Mouse (Mus musculus) lung, embryonic 15.5 days (tissue): Measurements from ENCODE around the gene 4930438A08Rik. TPM values are rescaled to one million over a fixed set of nuclear protein-coding genes. Genes with fewer than 3 reads are reported as not detected.
"Not testable (repeated sequence)": the region's sequence is repeated elsewhere in the genome, so short reads cannot be mapped to it uniquely, and the experiment has no call there.

Source experiments
- ATAC-seq: fragments of 200-750 bp; cut with Nextera tagmentation; 2 replicates; pipeline ENCODE4 v1.8.0; 2017; ENCODE audit warnings: moderate number of reproducible peaks, borderline replicate concordance; ENCODE audit not compliant: low FRiP score, low TSS enrichment; ENCODE audit errors: extremely low read depth
- H3K27ac ChIP-seq: fragments of 300-500 bp; sonication (generic); 2 replicates; pipeline ENCODE4 v1.5.1; 2015; ENCODE audit warnings: moderate library complexity, mild to moderate bottlenecking, inconsistent platforms
- H3K27me3 ChIP-seq: fragments of 300-500 bp; sonication (generic); 2 replicates; pipeline ENCODE4 v1.6.1; 2015; ENCODE audit warnings: inconsistent platforms
- H3K36me3 ChIP-seq: fragments of 300-500 bp; sonication (generic); 2 replicates; pipeline ENCODE4 v1.6.1; 2015; ENCODE audit warnings: inconsistent platforms
- H3K4me1 ChIP-seq: fragments of 300-500 bp; sonication (generic); 2 replicates; pipeline ENCODE4 v1.6.1; 2015; ENCODE audit warnings: inconsistent platforms
- H3K4me2 ChIP-seq: fragments of 300-500 bp; sonication (generic); 2 replicates; pipeline ENCODE4 v1.6.1; 2015; ENCODE audit warnings: inconsistent platforms, mild to moderate bottlenecking, moderate library complexity
- H3K4me3 ChIP-seq: fragments of 300-500 bp; sonication (generic); 2 replicates; pipeline ENCODE4 v1.5.1; 2015; ENCODE audit warnings: mild to moderate bottlenecking, inconsistent platforms
- H3K9ac ChIP-seq: fragments of 300-500 bp; sonication (generic); 2 replicates; pipeline ENCODE4 v1.6.1; 2015; ENCODE audit warnings: inconsistent platforms
- H3K9me3 ChIP-seq: fragments of 300-500 bp; sonication (generic); 2 replicates; pipeline ENCODE4 v1.6.1; 2016; ENCODE audit warnings: inconsistent platforms
- WGBS: fragments of 180-500 bp; shearing (Covaris S2); methylation state at CpG from one replicate; pipeline ENCODE4 v1.1.7; 2015; 5-methylcytosine and 5-hydroxymethylcytosine counted together
- polyA plus RNA-seq: library from polyadenylated mRNA; unstranded; fragments of >200 nt; fragmentation: Nextera tagmentation; extraction: Ambion mirVana; gene quantifications from 2 replicates; pipeline ENCODE4 v1.2.1, GENCODE M21; 2015

Gene 4930438A08Rik
- polyA plus RNA-seq, 1 experiment from 2014 or later, result 0.06 TPM

GRCm38 (mm10) chr11:58282518-58282917 is 7.9 kb downstream of the 4930438A08Rik start:
- no peak overlapping the region for H3K27ac ChIP-seq
- no peaks in the 10 kb centered on the region for H3K9me3 ChIP-seq
- WGBS, result 81% methylated on average over 5 of the region's 5 CpGs
- no peak overlapping the region for H3K4me2 ChIP-seq
- H3K4me1 ChIP-seq, result no peaks in the 10 kb centered on the region
- H3K4me3 ChIP-seq, result no peak overlapping the region
- no peak overlapping the region for H3K9ac ChIP-seq
- no peak for ATAC-seq
- peaks cover 3% of the 10 kb centered on the region; the same call in 1 of the 2 replicates for H3K27me3 ChIP-seq
- no peaks in the 10 kb centered on the region for H3K36me3 ChIP-seq

DNA sequence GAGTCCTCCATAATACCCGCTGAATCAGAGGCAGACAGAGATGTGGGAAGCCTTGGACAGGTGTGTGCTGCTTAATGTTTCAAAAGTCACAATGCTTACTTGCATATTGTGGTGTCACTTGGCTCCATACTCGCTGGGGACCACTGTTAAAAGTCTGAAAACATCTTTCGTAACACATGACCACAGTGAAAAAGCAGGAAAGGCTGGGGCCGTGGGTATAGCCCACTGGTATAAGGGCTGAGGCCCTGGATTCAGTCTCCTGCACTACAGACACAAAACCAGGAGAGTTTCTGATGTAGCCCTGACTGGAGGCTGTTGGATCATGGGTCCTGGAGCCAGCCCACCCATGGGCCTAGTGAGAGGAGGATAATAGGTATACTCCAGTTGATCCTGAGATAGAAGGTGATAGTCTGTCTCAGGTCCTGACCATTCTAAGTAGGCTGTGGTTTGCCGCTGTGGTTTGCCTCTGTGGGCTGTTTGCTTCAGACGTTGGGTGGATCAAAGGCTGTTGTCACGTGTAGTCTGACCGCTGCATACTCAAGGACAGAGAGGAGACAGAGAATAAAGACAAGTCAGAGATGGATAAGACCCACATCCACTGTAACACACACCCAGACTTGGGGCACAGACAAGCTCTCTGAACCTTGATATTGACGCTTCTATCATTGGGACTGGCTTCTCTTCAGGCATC is 15.5 kb downstream of the 4930438A08Rik start:
- no peak overlapping the region for H3K4me3 ChIP-seq
- H3K27ac ChIP-seq, result no peak overlapping the region
- no peaks in the 10 kb centered on the region for H3K9me3 ChIP-seq
- no peaks in the 10 kb centered on the region; the same call in 1 of the 2 replicates for H3K27me3 ChIP-seq
- WGBS, result 71% methylated on average over 9 of the region's 9 CpGs
- no peak overlapping the region for H3K4me2 ChIP-seq
- no peak for ATAC-seq
- H3K9ac ChIP-seq, result no peak overlapping the region
- H3K4me1 ChIP-seq, result no peaks in the 10 kb centered on the region
- no peaks in the 10 kb centered on the region for H3K36me3 ChIP-seq

GRCm38 (mm10) chr11:58290812-58291211 is 16.2 kb downstream of the 4930438A08Rik start:
- Histone ChIP-seq H3K4me2 (no peak overlapping the region), H3K27me3 (no peaks in the 10 kb centered on the region; the same call in 1 of the 2 replicates), H3K36me3 (no peaks in the 10 kb centered on the region), H3K4me1 (no peaks in the 10 kb centered on the region), H3K9me3 (no peaks in the 10 kb centered on the region), H3K9ac (no peak overlapping the region), H3K27ac (no peak overlapping the region), H3K4me3 (no peak overlapping the region)
- WGBS, result 77% methylated on average over 4 of the region's 4 CpGs
- ATAC-seq, result no peak

- ATAC-seq, result peak; percentile 52; the same call in 1 of the 2 replicates
- Histone ChIP-seq H3K4me3 (no peak overlapping the region), H3K9me3 (no peaks in the 10 kb centered on the region), H3K27me3 (no peaks in the 10 kb centered on the region), H3K36me3 (no peaks in the 10 kb centered on the region), H3K4me2 (no peak overlapping the region), H3K9ac (no peak overlapping the region), H3K27ac (no peak overlapping the region), H3K4me1 (no peaks in the 10 kb centered on the region)
- WGBS, result 39% methylated on average over 4 of the region's 4 CpGs
Measured at GRCm38 (mm10) chr11:58292791-58293190, 18.2 kb downstream of the 4930438A08Rik start.

DNA sequence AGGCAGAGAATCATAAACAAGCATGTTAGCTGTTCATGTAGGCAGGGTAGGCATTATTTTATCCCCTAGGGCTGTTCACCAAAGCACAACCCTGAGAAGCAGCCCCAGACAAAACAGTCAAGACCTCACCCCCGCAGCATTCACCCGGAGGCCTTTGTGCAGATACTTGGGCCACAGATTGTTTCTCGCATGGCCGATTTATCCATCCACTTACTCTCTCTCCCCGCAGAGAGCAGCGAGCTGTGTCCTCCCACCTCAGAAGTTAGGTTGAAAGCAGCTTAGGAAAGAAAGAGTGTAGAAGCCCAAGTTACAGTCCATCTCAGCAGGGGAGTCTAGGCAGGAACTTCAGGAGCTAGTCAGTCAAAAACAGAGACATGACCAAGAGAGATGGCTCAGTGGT is 22.8 kb downstream of the 4930438A08Rik start:
- Histone ChIP-seq H3K27ac (no peak overlapping the region), H3K9me3 (no peaks in the 10 kb centered on the region), H3K4me3 (no peak overlapping the region), H3K27me3 (no peaks in the 10 kb centered on the region), H3K4me1 (peaks cover 5% of the 10 kb centered on the region; the same call in 1 of the 2 replicates), H3K36me3 (no peaks in the 10 kb centered on the region), H3K4me2 (no peak overlapping the region), H3K9ac (no peak overlapping the region)
- WGBS, result 83% methylated on average over 6 of the region's 6 CpGs
- ATAC-seq, result no peak

- H3K9ac ChIP-seq, result no peak overlapping the region
Measured at GRCm38 (mm10) chr11:58301057-58301456, 26.5 kb downstream of the 4930438A08Rik start.

GRCm38 (mm10) chr11:58301837-58302754 is 27.5 kb downstream of the 4930438A08Rik start:
- no peaks in the 10 kb centered on the region for H3K27me3 ChIP-seq
- H3K4me3 ChIP-seq, result peak overlapping the region; percentile 58
- no peaks in the 10 kb centered on the region for H3K36me3 ChIP-seq
- peak overlapping the region; percentile 48 for H3K9ac ChIP-seq
- under 1% methylated on average over 36 of the region's 36 CpGs for WGBS
- peaks cover 17% of the 10 kb centered on the region for H3K4me1 ChIP-seq
- ATAC-seq, result peak; percentile 91
- peak overlapping the region; percentile 67 for H3K4me2 ChIP-seq
- H3K27ac ChIP-seq, result peak overlapping the region; percentile 94
- no peaks in the 10 kb centered on the region for H3K9me3 ChIP-seq

More at GRCm38 (mm10) chr11:58301057-58301456, 26.5 kb downstream of the 4930438A08Rik start:
- peak overlapping the region; percentile 67 for H3K4me2 ChIP-seq
- WGBS, result 10% methylated on average over 13 of the region's 13 CpGs
- H3K4me3 ChIP-seq, result peak overlapping the region; percentile 58
- H3K36me3 ChIP-seq, result no peaks in the 10 kb centered on the region
- peaks cover 10% of the 10 kb centered on the region for H3K4me1 ChIP-seq
- H3K27me3 ChIP-seq, result no peaks in the 10 kb centered on the region
- no peak for ATAC-seq
- no peak overlapping the region for H3K27ac ChIP-seq
- no peaks in the 10 kb centered on the region for H3K9me3 ChIP-seq

- Histone ChIP-seq H3K27me3 (no peaks in the 10 kb centered on the region), H3K9ac (peak overlapping the region; percentile 48), H3K4me2 (peak overlapping the region; percentile 67), H3K9me3 (no peaks in the 10 kb centered on the region), H3K27ac (peak overlapping the region; percentile 94), H3K36me3 (no peaks in the 10 kb centered on the region), H3K4me1 (peaks cover 24% of the 10 kb centered on the region), H3K4me3 (peak overlapping the region; percentile 58)
- ATAC-seq, result peak; percentile 37
- 1% methylated on average over 26 of the region's 26 CpGs for WGBS
Measured at GRCm38 (mm10) chr11:58302774-58303445, 28.3 kb downstream of the 4930438A08Rik start.

GRCm38 (mm10) chr11:58303594-58303993 is 29.0 kb downstream of the 4930438A08Rik start:
- no peak overlapping the region for H3K27ac ChIP-seq
- H3K9ac ChIP-seq, result no peak overlapping the region

DNA sequence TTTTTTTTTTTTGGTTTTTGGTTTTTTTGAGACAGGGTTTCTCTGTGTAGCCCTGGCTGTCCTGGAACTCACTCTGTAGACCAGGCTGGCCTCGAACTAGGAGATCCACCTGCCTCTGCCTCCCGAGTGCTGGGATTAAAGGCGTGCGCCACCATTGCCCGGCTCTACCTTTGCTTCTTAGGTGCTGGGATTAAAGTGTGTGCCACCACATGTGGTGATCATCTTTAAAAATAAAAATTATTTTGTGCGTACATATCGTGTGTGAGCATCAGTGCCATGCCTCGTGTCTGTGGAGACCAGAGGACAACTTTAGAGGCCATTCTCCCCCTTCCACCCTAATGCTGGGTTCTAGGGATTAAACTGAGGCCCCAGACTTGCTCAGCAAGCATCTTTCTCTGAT is 30.7 kb downstream of the 4930438A08Rik start:
- ATAC-seq, H3K27ac ChIP-seq, H3K4me3 ChIP-seq, H3K9ac ChIP-seq, H3K9me3 ChIP-seq, H3K4me2 ChIP-seq, H3K36me3 ChIP-seq, H3K27me3 ChIP-seq: not testable (repeated sequence)
- 92% methylated on average over 8 of the region's 8 CpGs for WGBS
- H3K4me1 ChIP-seq, result peaks cover 27% of the 10 kb centered on the region

More at GRCm38 (mm10) chr11:58303594-58303993, 29.0 kb downstream of the 4930438A08Rik start:
- H3K9me3 ChIP-seq, result no peaks in the 10 kb centered on the region
- WGBS, result 13% methylated on average over 7 of the region's 7 CpGs
- H3K4me3 ChIP-seq, result peak overlapping the region; percentile 58
- H3K4me2 ChIP-seq, result peak overlapping the region; percentile 49
- H3K36me3 ChIP-seq, result no peaks in the 10 kb centered on the region
- H3K4me1 ChIP-seq, result peaks cover 27% of the 10 kb centered on the region
- H3K27me3 ChIP-seq, result no peaks in the 10 kb centered on the region
- ATAC-seq, result no peak

DNA sequence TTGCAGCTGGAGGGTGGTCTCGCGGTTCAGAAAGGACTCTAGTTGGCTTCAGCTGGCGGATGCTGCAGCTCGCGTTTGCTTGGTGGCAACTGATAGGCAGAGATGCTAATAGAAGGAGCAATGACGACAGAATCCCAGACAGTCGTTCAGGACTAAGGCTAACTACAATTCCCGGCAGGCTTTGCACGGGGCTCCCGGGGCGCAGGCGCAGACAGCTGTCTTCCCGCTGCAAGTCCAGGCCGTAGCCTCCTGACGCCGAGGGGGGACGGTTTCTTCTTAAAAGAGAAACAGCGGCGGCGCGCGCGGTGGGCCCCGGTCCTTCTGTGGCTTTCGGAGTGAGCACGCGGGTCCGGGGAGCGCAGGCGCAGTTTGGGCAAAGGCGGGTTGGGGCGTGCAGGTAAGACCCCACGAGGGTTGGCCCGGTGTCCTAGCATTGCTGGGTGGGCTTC is 32.3 kb downstream of the 4930438A08Rik start, which contains the start of gene Zfp692:
Zfp692 (plus strand) TSS at position 210 of the 449 bp plus-strand sequence.
- Histone ChIP-seq H3K9ac (peak within 1 kb of the TSS; percentile 51), H3K36me3 (no peaks in the 10 kb centered on the region), H3K27me3 (no peaks in the 10 kb centered on the region), H3K9me3 (no peaks in the 10 kb centered on the region), H3K4me1 (peaks cover 22% of the 10 kb centered on the region), H3K4me3 (peak within 1 kb of the TSS; percentile 57), H3K27ac (peak within 1 kb of the TSS; percentile 84), H3K4me2 (peak within 1 kb of the TSS; percentile 95)
- peak; percentile 75 for ATAC-seq
- WGBS, result under 1% methylated on average over 34 of the region's 34 CpGs
